Mouse (Mus musculus) liver, embryonic 12.5 days (tissue): ENCODE measurements at regions not wholly inside any gene's neighbourhood (a gene's known extent, or its start where the extent isn't known, plus 50 kb on each side); places are given as distances from the start of the nearest gene placed in this dataset.

Experiments used
- ATAC-seq: fragments of 200-750 bp; cut with Nextera tagmentation; 2 replicates; pipeline ENCODE4 v1.8.0; 2017; ENCODE audit warnings: moderate number of reproducible peaks, mild to moderate bottlenecking, moderate library complexity
- H3K27ac ChIP-seq: fragments of 300-500 bp; sonication (generic); 2 replicates; pipeline ENCODE4 v1.5.1; 2016; ENCODE audit warnings: mild to moderate bottlenecking
- H3K27me3 ChIP-seq: fragments of 300-500 bp; sonication (generic); replicated peaks from 2 replicates; pipeline ENCODE4 v1.6.1; 2016; ENCODE audit warnings: mild to moderate bottlenecking, moderate library complexity
- H3K36me3 ChIP-seq: fragments of 300-500 bp; sonication (generic); 2 replicates; pipeline ENCODE4 v1.6.1; 2016; ENCODE audit warnings: mild to moderate bottlenecking, moderate library complexity
- H3K4me1 ChIP-seq: fragments of 300-500 bp; sonication (generic); 2 replicates; pipeline ENCODE4 v1.6.1; 2016
- H3K4me2 ChIP-seq: fragments of 300-500 bp; sonication (generic); 2 replicates; pipeline ENCODE4 v1.6.1; 2016; ENCODE audit warnings: mild to moderate bottlenecking, moderate library complexity
- H3K4me3 ChIP-seq: fragments of 300-500 bp; sonication (generic); 2 replicates; pipeline ENCODE4 v1.5.1; 2016; ENCODE audit warnings: mild to moderate bottlenecking, moderate library complexity
- H3K9ac ChIP-seq: fragments of 300-500 bp; sonication (generic); 2 replicates; pipeline ENCODE4 v1.6.1; 2016; ENCODE audit warnings: mild to moderate bottlenecking, moderate library complexity
- H3K9me3 ChIP-seq: fragments of 300-500 bp; sonication (generic); replicated peaks from 2 replicates; pipeline ENCODE4 v1.6.1; 2016; ENCODE audit warnings: mild to moderate bottlenecking, moderate library complexity
- whole genome bisulfite sequencing: fragments of 180-500 bp; shearing (Covaris S2); methylation state at CpG from one replicate; pipeline ENCODE4 v1.1.7; 2016; ENCODE audit not compliant: insufficient replicate concordance; 5-methylcytosine and 5-hydroxymethylcytosine counted together

- Histone ChIP-seq H3K27ac (no peak overlapping the region), H3K9ac (no peak overlapping the region), H3K4me1 (peaks cover 3% of the 10 kb centered on the region), H3K9me3 (peaks cover 7% of the 10 kb centered on the region; the same call in 1 of the 2 replicates), H3K4me2 (no peak overlapping the region), H3K27me3 (no peaks in the 10 kb centered on the region), H3K4me3 (no peak overlapping the region), H3K36me3 (no peaks in the 10 kb centered on the region)
- WGBS: 65% methylated on average over 10 of the region's 10 CpGs
- no peak for ATAC-seq
Measured at GRCm38 (mm10) chr12:79912281-79913063, 200.3 kb downstream of the Zfp36l1 start.

- no peak overlapping the region for H3K27ac ChIP-seq
Measured at GRCm38 (mm10) chr12:79910884-79911759, 201.7 kb downstream of the Zfp36l1 start.

GRCm38 (mm10) chr12:79907583-79907982 lies 205.2 kb downstream of the Zfp36l1 start:
- WGBS: 62% methylated on average over 5 of the region's 5 CpGs
- Histone ChIP-seq H3K9me3 (no peaks in the 10 kb centered on the region), H3K4me1 (peaks cover 30% of the 10 kb centered on the region), H3K36me3 (no peaks in the 10 kb centered on the region), H3K27me3 (no peaks in the 10 kb centered on the region), H3K27ac (no peak overlapping the region), H3K4me3 (no peak overlapping the region), H3K4me2 (0 out of 2 replicates have a peak overlapping the region, but pooled peaks have one; percentile 8), H3K9ac (no peak overlapping the region)
- no peak for ATAC-seq

More at GRCm38 (mm10) chr12:79910884-79911759, 201.7 kb downstream of the Zfp36l1 start:
- Histone ChIP-seq H3K27me3 (no peaks in the 10 kb centered on the region), H3K9ac (no peak overlapping the region), H3K9me3 (peaks cover 7% of the 10 kb centered on the region; the same call in 1 of the 2 replicates), H3K4me1 (peaks cover 16% of the 10 kb centered on the region), H3K36me3 (no peaks in the 10 kb centered on the region), H3K4me3 (no peak overlapping the region), H3K4me2 (no peak overlapping the region)
- no peak for ATAC-seq
- WGBS: 68% methylated on average over 15 of the region's 15 CpGs

- H3K9ac ChIP-seq: no peak overlapping the region
- no peak for ATAC-seq
- no peak overlapping the region for H3K4me3 ChIP-seq
- H3K4me1 ChIP-seq: peaks cover 30% of the 10 kb centered on the region
- 0 out of 2 replicates have a peak overlapping the region, but pooled peaks have one; percentile 69 for H3K27ac ChIP-seq
- no peaks in the 10 kb centered on the region for H3K36me3 ChIP-seq
- 48% methylated on average over 10 of the region's 10 CpGs for WGBS
- 0 out of 2 replicates have a peak overlapping the region, but pooled peaks have one; percentile 8 for H3K4me2 ChIP-seq
- H3K27me3 ChIP-seq: no peaks in the 10 kb centered on the region
- H3K9me3 ChIP-seq: no peaks in the 10 kb centered on the region
Measured at GRCm38 (mm10) chr12:79906738-79907365, 206.0 kb downstream of the Zfp36l1 start.

GRCm38 (mm10) chr12:79905828-79906737 lies 206.7 kb downstream of the Zfp36l1 start:
- Histone ChIP-seq H3K27me3 (no peaks in the 10 kb centered on the region), H3K36me3 (no peaks in the 10 kb centered on the region), H3K4me2 (no peak overlapping the region), H3K9ac (no peak overlapping the region), H3K4me1 (peaks cover 30% of the 10 kb centered on the region), H3K4me3 (no peak overlapping the region), H3K27ac (peak overlapping the region; percentile 69), H3K9me3 (no peaks in the 10 kb centered on the region)
- ATAC-seq: no peak
- WGBS: 49% methylated on average over 10 of the region's 10 CpGs

GRCm38 (mm10) chr12:79904913-79905549 lies 207.8 kb downstream of the Zfp36l1 start:
- Histone ChIP-seq H3K36me3 (no peaks in the 10 kb centered on the region), H3K9me3 (no peaks in the 10 kb centered on the region), H3K27ac (no peak overlapping the region), H3K27me3 (no peaks in the 10 kb centered on the region), H3K4me3 (no peak overlapping the region), H3K4me2 (no peak overlapping the region), H3K4me1 (peaks cover 30% of the 10 kb centered on the region), H3K9ac (no peak overlapping the region)
- WGBS: 30% methylated on average over 2 of the region's 2 CpGs
- ATAC-seq: no peak

GRCm38 (mm10) chr12:79902761-79903160 lies 210.1 kb downstream of the Zfp36l1 start:
- Histone ChIP-seq H3K9ac (no peak overlapping the region), H3K9me3 (no peaks in the 10 kb centered on the region), H3K36me3 (no peaks in the 10 kb centered on the region), H3K27ac (peak overlapping the region; percentile 46), H3K4me3 (no peak overlapping the region), H3K27me3 (no peaks in the 10 kb centered on the region), H3K4me1 (peaks cover 41% of the 10 kb centered on the region), H3K4me2 (no peak overlapping the region)
- 64% methylated on average over 7 of the region's 7 CpGs for WGBS
- ATAC-seq: no peak

GRCm38 (mm10) chr12:79902163-79902562 lies 210.7 kb downstream of the Zfp36l1 start:
- 56% methylated on average over 7 of the region's 7 CpGs for WGBS
- no peaks in the 10 kb centered on the region for H3K9me3 ChIP-seq
- H3K36me3 ChIP-seq: no peaks in the 10 kb centered on the region
- H3K27ac ChIP-seq: peak overlapping the region; percentile 46
- H3K9ac ChIP-seq: no peak overlapping the region
- ATAC-seq: no peak
- H3K4me1 ChIP-seq: peaks cover 36% of the 10 kb centered on the region
- no peak overlapping the region for H3K4me2 ChIP-seq
- no peaks in the 10 kb centered on the region for H3K27me3 ChIP-seq
- H3K4me3 ChIP-seq: no peak overlapping the region

- Histone ChIP-seq H3K27ac (no peak overlapping the region), H3K4me3 (no peak overlapping the region), H3K4me2 (no peak overlapping the region), H3K9me3 (no peaks in the 10 kb centered on the region), H3K36me3 (no peaks in the 10 kb centered on the region), H3K27me3 (no peaks in the 10 kb centered on the region), H3K4me1 (peaks cover 12% of the 10 kb centered on the region), H3K9ac (no peak overlapping the region)
- 23% methylated on average over 12 of the region's 12 CpGs for WGBS
- no peak for ATAC-seq
Measured at GRCm38 (mm10) chr12:79898198-79898930, 214.4 kb downstream of the Zfp36l1 start.

- no peak overlapping the region for H3K9ac ChIP-seq
- ATAC-seq: no peak
- H3K4me1 ChIP-seq: peaks cover 12% of the 10 kb centered on the region
- no peak overlapping the region for H3K4me2 ChIP-seq
- no peak overlapping the region for H3K27ac ChIP-seq
- H3K27me3 ChIP-seq: no peaks in the 10 kb centered on the region
- WGBS: 56% methylated on average over 6 of the region's 6 CpGs
- no peak overlapping the region for H3K4me3 ChIP-seq
- no peaks in the 10 kb centered on the region for H3K9me3 ChIP-seq
- no peaks in the 10 kb centered on the region for H3K36me3 ChIP-seq
Measured at GRCm38 (mm10) chr12:79895975-79896374, 216.8 kb downstream of the Zfp36l1 start.
